Mouse (Mus musculus) ES-E14 (cell line): Measurements from ENCODE around the gene a. TPM values are rescaled to one million over a fixed set of nuclear protein-coding genes. Genes with fewer than 3 reads are reported as not detected.

Source experiments
- DNase-seq: peaks from one replicate; pipeline ENCODE4 v3.0.0-alpha.2; 2013; ENCODE audit warnings: low read depth, low spot score
- H3K27ac ChIP-seq: 2 replicates; pipeline ENCODE4 v1.5.1; 2012; ENCODE audit warnings: low read depth, mild to moderate bottlenecking, low read length, moderate library complexity, mixed read lengths; ENCODE audit not compliant: poor library complexity, insufficient read depth, severe bottlenecking
- H3K36me3 ChIP-seq: 2 replicates; pipeline ENCODE4 v1.6.1; 2012; ENCODE audit warnings: mild to moderate bottlenecking, low read length, moderate library complexity, mixed read lengths; ENCODE audit not compliant: control insufficient read depth, poor library complexity, insufficient read depth, severe bottlenecking
- H3K4me1 ChIP-seq, 2 experiments: fragments of 150-350 bp in 1 of 2; sonication (generic) in 1 of 2; 2 replicates each; pipeline ENCODE4 v1.6.1; 2012; ENCODE audit warnings: low read length in 2 of 2, mild to moderate bottlenecking in 1 of 2, mixed read lengths in 1 of 2; ENCODE audit not compliant: control insufficient read depth in 2 of 2, insufficient read depth in 2 of 2, poor library complexity in 1 of 2
- H3K4me3 ChIP-seq, 2 experiments: fragments of 150-350 bp in 1 of 2; sonication (generic) in 1 of 2; 2 replicates each; pipeline ENCODE4 v1.5.1; 2012; ENCODE audit warnings: low read length in 2 of 2, low read depth in 1 of 2, mild to moderate bottlenecking in 1 of 2, mixed read lengths in 1 of 2; ENCODE audit not compliant: insufficient read depth in 1 of 2, poor library complexity in 1 of 2, severe bottlenecking in 1 of 2
- H3K9ac ChIP-seq: 2 replicates; pipeline ENCODE4 v1.6.1; 2012; ENCODE audit warnings: low read depth, mild to moderate bottlenecking, low read length, mixed read lengths; ENCODE audit not compliant: poor library complexity, insufficient read depth, severe bottlenecking
- H3K9me3 ChIP-seq: fragments of 150-350 bp; sonication (generic); 2 replicates; pipeline ENCODE4 v1.6.1; 2012; ENCODE audit warnings: low read depth, mild to moderate bottlenecking, low read length; ENCODE audit not compliant: control insufficient read depth, insufficient read depth
- CHD2 ChIP-seq: IDR thresholded peaks from 2 replicates; pipeline ENCODE4 v1.6.1; 2014; ENCODE audit warnings: mild to moderate bottlenecking, low read depth, low read length, inconsistent platforms
- HCFC1 ChIP-seq: IDR thresholded peaks from 2 replicates; pipeline ENCODE4 v1.6.1; 2012; ENCODE audit warnings: low read length, inconsistent platforms, borderline replicate concordance; ENCODE audit not compliant: insufficient read depth
- MAFK ChIP-seq: IDR thresholded peaks from 2 replicates; pipeline ENCODE4 v1.6.1; 2014; ENCODE audit warnings: mild to moderate bottlenecking, low read depth, low read length, inconsistent platforms; ENCODE audit not compliant: insufficient read depth
- ZC3H11A ChIP-seq: IDR thresholded peaks from 2 replicates; pipeline ENCODE4 v1.6.1; 2012; ENCODE audit warnings: low read depth, mild to moderate bottlenecking, inconsistent platforms, low read length, borderline replicate concordance
- ZNF384 ChIP-seq: IDR thresholded peaks from 2 replicates; pipeline ENCODE4 v1.6.1; 2012; ENCODE audit warnings: low read depth, low read length, inconsistent platforms
- in situ Hi-C, 2 experiments: fragments of 600-800 bp; cut with MboI; formaldehyde crosslinking; loops; one replicate each; pipeline ENCODE4 v1.15.1; 2025; ENCODE audit warnings: low sequenced_read_pairs in 2 of 2, inconsistent platforms in 1 of 2; ENCODE audit not compliant: unreplicated experiment in 2 of 2
- total RNA-seq: library from RNA; depleted of rRNA; stranded (reverse); fragments of 300-350 nt; gene quantifications from 2 replicates; pipeline ENCODE4 v1.2.3, GENCODE M21; 2012

Gene a
- total RNA-seq, 1 experiment = 0.49 TPM

- Histone ChIP-seq H3K9ac (no peak overlapping the region), H3K9me3 (no peaks in the 10 kb centered on the region), H3K27ac (no peak overlapping the region), H3K4me1 (peaks cover 0 to 2% of the 10 kb centered on the region in 2 experiments; a peak in 1 of 4 replicates), H3K36me3 (no peaks in the 10 kb centered on the region), H3K4me3 (no peak overlapping the region)
- no peak for DNase-seq
- in situ Hi-C loops = no loop called here
- TF ChIP-seq ZNF384 = no peak
- TF ChIP-seq MAFK = no peak
- TF ChIP-seq ZC3H11A = no peak
- TF ChIP-seq CHD2 = no peak
- no peak for TF ChIP-seq HCFC1
Observed at GRCm38 (mm10) chr2:155032938-155033710, 241.9 kb downstream of the a start.

GRCm38 (mm10) chr2:155039956-155040355 is 248.8 kb downstream of the a start:
- Histone ChIP-seq H3K4me1 (peaks cover 0 to 5% of the 10 kb centered on the region in 2 experiments; a peak in 1 of 4 replicates), H3K9ac (no peak overlapping the region), H3K36me3 (no peaks in the 10 kb centered on the region), H3K4me3 (no peak overlapping the region), H3K9me3 (no peaks in the 10 kb centered on the region), H3K27ac (no peak overlapping the region)
- TF ChIP-seq ZNF384 (no peak), MAFK (no peak), ZC3H11A (no peak), HCFC1 (no peak), CHD2 (no peak)
- in situ Hi-C loops = no loop called here
- DNase-seq = no peak

GRCm38 (mm10) chr2:155044542-155044941 is 253.3 kb downstream of the a start:
- H3K9me3 ChIP-seq = no peaks in the 10 kb centered on the region
- peaks cover 0 to 3% of the 10 kb centered on the region in 2 experiments; a peak in 1 of 4 replicates for H3K4me1 ChIP-seq
- no peak overlapping the region for H3K4me3 ChIP-seq
- no peaks in the 10 kb centered on the region for H3K36me3 ChIP-seq
- H3K27ac ChIP-seq = no peak overlapping the region
- DNase-seq = no peak
- TF ChIP-seq HCFC1 (no peak), ZC3H11A (no peak), MAFK (no peak), ZNF384 (no peak), CHD2 (no peak)
- no peak overlapping the region for H3K9ac ChIP-seq
- in situ Hi-C loops = no loop called here

GRCm38 (mm10) chr2:155045075-155045474 is 253.9 kb downstream of the a start:
- TF ChIP-seq ZC3H11A (no peak), CHD2 (no peak), HCFC1 (no peak), ZNF384 (no peak), MAFK (no peak)
- H3K27ac ChIP-seq = no peak overlapping the region
- in situ Hi-C loops = no loop called here
- DNase-seq = no peak
- no peak overlapping the region for H3K4me3 ChIP-seq
- H3K36me3 ChIP-seq = no peaks in the 10 kb centered on the region
- H3K9ac ChIP-seq = no peak overlapping the region
- peaks cover 0 to 3% of the 10 kb centered on the region in 2 experiments; a peak in 2 of 4 replicates for H3K4me1 ChIP-seq
- no peaks in the 10 kb centered on the region for H3K9me3 ChIP-seq
